Mouse (Mus musculus): ENCODE results near the gene Tyrobp. TPM values are rescaled to one million over a fixed set of nuclear protein-coding genes. Genes with fewer than 3 reads are reported as not detected.

Tyrobp gene
- polyA plus RNA-seq, 1 experiment: not detected

DNA sequence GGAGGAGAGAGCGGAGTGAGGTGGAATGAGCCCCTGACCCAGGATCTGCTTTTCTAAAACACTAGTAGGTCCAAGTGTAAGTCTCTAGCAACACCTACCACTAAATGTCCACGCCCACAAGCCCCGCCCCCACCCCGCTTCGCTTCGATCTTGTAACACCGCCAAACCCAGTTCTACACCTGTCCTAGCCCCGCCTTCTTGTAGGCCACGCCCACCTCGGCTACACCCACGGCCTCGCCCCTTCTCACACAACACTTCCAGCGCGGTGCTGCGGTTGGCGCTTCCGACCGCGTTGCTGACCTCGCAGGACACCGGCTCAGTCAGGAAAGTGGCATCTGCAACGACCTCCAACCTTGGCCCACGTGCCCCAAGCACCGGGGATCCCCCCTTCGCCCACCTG lies 40.2 kb downstream of the Tyrobp start:
- WGBS: 5% methylated on average over 24 of the region's 25 CpGs
- H3K4me3 ChIP-seq (ENCODE audit: insufficient read depth, low read depth, low read length): no peak overlapping the region
- TF ChIP-seq CTCF (IDR thresholded peaks at IDR 0.05; ENCODE audit: insufficient read depth, low read depth, low read length) (no peak), POLR2A (IDR thresholded peaks at IDR 0.05; ENCODE audit: insufficient read depth, low read depth, low read length) (no peak)
- H3K4me1 ChIP-seq (ENCODE audit: control insufficient read depth, insufficient read depth, low read length): peaks cover 36% of the 10 kb centered on the region
- H3K27ac ChIP-seq (ENCODE audit: insufficient read depth, low read depth, low read length): no peak overlapping the region

DNA sequence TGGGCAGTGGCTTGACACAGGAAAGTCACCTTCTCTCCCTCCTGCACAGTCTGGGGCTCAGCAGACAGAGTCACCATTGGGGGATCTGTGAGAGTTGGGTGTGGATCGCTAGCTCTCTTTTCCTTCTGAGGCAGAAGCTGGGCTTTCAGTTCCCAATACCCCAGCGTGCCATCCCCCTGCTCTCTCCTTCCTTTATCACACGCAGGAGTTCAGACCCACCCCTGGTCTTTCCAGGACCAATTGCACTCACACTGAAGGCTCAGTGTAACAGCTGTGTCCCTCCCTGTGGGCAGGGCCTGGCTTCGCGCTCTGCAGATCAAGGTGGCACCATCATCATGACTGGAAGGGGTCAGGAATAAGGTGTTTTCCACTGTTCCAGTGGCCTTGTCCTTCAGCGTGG lies 40.7 kb downstream of the Tyrobp start:
- peaks cover 40% of the 10 kb centered on the region for H3K4me1 ChIP-seq (ENCODE audit: control insufficient read depth, insufficient read depth, low read length)
- WGBS: 33% methylated on average over 6 of the region's 6 CpGs
- H3K27ac ChIP-seq (ENCODE audit: insufficient read depth, low read depth, low read length): no peak overlapping the region
- no peak for TF ChIP-seq CTCF (IDR thresholded peaks at IDR 0.05; ENCODE audit: insufficient read depth, low read depth, low read length)
- no peak for TF ChIP-seq POLR2A (IDR thresholded peaks at IDR 0.05; ENCODE audit: insufficient read depth, low read depth, low read length)
- H3K4me3 ChIP-seq (ENCODE audit: insufficient read depth, low read depth, low read length): no peak overlapping the region

DNA sequence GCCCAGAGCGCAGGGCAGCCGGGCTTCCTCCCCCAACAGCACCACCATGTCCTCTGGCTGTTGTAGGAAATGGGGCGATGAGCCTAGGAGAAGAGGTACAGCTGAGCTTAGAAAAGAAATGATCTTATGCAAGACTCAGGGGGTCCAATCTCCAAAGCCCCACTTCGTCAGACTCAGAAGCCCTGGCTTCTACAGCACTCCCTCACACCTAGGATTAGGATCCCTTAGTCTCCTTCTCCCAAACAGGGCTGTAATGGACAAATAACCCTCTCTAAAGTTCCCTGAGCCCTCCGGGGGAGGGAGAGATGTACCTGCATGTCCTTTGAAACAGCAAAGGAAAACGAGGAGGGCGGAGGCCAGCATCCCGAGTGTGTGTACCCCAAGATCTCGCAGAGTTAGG lies 42.9 kb downstream of the Tyrobp start:
- 3% methylated on average over 9 of the region's 9 CpGs for WGBS
- H3K4me1 ChIP-seq (ENCODE audit: control insufficient read depth, insufficient read depth, low read length): peaks cover 44% of the 10 kb centered on the region
- H3K27ac ChIP-seq (ENCODE audit: insufficient read depth, low read depth, low read length): no peak overlapping the region
- peak overlapping the region; percentile 40 for H3K4me3 ChIP-seq (ENCODE audit: insufficient read depth, low read depth, low read length)
- TF ChIP-seq POLR2A (IDR thresholded peaks at IDR 0.05; ENCODE audit: insufficient read depth, low read depth, low read length) (no peak), CTCF (IDR thresholded peaks at IDR 0.05; ENCODE audit: insufficient read depth, low read depth, low read length) (no peak)

DNA sequence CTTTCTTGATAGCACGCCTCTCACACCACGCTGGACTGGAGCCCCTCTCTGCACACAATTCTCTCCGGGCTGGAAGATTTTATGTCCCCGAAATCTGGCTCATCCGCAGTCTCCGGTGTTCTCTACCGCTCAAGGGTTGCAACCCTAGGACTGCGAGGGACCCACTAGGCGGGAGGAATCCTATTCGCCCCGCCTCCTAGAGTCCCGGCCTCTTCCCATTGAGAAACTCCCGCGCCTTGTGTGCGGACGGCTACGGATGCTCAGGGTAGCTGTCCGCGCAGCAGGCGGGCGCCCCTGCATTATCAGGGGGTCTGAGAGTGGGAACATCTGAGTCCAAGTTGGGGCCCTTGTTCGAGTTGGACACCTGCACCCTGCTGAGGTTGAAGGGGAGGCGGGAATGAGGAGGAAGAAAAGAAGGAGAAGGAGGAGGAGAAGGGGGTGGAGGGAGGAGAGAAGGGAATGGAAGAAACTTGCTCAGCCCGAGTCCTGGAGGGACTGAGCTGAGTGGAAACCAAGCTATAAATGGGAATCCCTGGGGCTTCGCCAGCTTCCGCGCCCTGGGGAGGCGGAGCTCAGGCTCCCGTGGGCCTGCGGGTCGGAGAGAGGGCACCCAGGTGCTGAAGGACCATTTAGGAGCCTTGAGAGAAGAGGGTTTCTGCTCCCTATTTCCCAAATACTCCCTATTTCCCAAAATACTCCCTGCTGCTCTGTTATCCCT lies 43.5 kb downstream of the Tyrobp start:
- no peak overlapping the region; the same call in 1 of the 2 replicates for H3K27ac ChIP-seq (ENCODE audit: insufficient read depth, low read depth, low read length)
- under 1% methylated on average over 31 of the region's 31 CpGs for WGBS
- no peak for TF ChIP-seq CTCF (IDR thresholded peaks at IDR 0.05; ENCODE audit: insufficient read depth, low read depth, low read length)
- TF ChIP-seq POLR2A (IDR thresholded peaks at IDR 0.05; ENCODE audit: insufficient read depth, low read depth, low read length): no peak
- peak overlapping the region; percentile 40 for H3K4me3 ChIP-seq (ENCODE audit: insufficient read depth, low read depth, low read length)
- H3K4me1 ChIP-seq (ENCODE audit: control insufficient read depth, insufficient read depth, low read length): peaks cover 44% of the 10 kb centered on the region

DNA sequence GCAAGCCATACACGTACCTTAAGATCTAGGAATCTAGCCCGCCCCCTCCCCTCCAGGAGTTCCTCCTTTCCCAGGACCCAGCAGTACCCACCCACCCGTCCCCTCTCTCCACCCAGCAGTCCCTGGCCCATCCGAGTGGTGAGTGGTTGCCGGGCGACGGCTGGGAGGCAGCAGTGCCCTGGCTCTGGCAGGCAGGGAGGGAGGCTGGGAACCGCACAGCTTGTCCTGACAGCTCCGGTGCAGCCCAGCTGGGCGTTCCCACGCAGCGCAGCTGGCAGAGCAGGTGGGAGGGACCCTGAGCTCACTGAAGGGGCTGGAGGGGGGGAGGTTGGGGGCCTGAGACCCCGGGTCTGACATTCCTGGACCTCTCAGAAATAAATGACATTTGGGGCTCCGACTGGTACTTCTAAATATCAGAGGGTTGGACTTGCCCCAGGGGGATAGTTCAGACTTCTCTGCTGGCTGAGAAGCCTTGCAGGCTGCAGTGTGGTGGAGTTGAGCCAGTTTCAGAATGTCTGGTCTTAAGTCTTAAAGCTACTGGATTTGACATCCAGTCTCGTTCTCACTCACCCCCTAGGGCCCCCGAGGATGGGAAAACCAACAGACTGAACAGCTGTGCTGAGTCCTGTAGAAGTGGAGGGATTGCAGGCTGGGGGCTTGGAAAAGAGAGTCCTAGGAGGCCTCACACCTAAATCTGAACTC lies 44.2 kb downstream of the Tyrobp start, which contains the start of the genes Kirrel2 and Nphs1:
Gene Kirrel2 (minus strand): TSS at position 62 of the 702 bp plus-strand sequence.
Gene Nphs1 (plus strand): TSS at position 687 of the 702 bp plus-strand sequence.
- 1% methylated on average over 16 of the region's 16 CpGs for WGBS
- Histone ChIP-seq H3K4me3 (ENCODE audit: insufficient read depth, low read depth, low read length) (peak within 1 kb of the TSS; percentile 40), H3K27ac (ENCODE audit: insufficient read depth, low read depth, low read length) (no peak within 1 kb of the TSS; the same call in 1 of the 2 replicates), H3K4me1 (ENCODE audit: control insufficient read depth, insufficient read depth, low read length) (peaks cover 44% of the 10 kb centered on the region)
- TF ChIP-seq CTCF (IDR thresholded peaks at IDR 0.05; ENCODE audit: insufficient read depth, low read depth, low read length): no peak
- no peak for TF ChIP-seq POLR2A (IDR thresholded peaks at IDR 0.05; ENCODE audit: insufficient read depth, low read depth, low read length)

DNA sequence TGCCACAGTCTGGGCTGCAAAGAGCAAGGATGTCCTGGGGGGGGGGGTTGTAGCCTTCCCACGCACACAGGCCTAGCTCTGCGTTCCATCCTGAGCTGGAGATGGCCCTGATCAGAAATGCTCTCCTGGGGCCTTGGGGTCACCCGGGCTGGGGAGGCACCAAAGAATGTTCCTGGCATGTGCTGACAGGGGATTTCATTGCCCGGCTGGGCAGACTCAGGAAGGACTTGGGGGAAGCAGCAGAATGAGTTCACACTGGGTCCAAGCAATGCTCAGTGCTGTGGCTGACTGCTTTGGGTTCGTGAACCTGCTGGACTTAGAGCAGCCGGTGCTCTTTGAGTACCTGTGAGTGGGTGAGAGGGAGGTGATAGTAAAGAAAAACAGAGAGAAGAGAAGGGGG lies 45.9 kb downstream of the Tyrobp start:
- Histone ChIP-seq H3K4me3 (ENCODE audit: insufficient read depth, low read depth, low read length) (no peak overlapping the region), H3K4me1 (ENCODE audit: control insufficient read depth, insufficient read depth, low read length) (peaks cover 34% of the 10 kb centered on the region), H3K27ac (ENCODE audit: insufficient read depth, low read depth, low read length) (no peak overlapping the region)
- TF ChIP-seq CTCF (IDR thresholded peaks at IDR 0.05; ENCODE audit: insufficient read depth, low read depth, low read length) (no peak), POLR2A (IDR thresholded peaks at IDR 0.05; ENCODE audit: insufficient read depth, low read depth, low read length) (no peak)
- 56% methylated on average over 6 of the region's 6 CpGs for WGBS

DNA sequence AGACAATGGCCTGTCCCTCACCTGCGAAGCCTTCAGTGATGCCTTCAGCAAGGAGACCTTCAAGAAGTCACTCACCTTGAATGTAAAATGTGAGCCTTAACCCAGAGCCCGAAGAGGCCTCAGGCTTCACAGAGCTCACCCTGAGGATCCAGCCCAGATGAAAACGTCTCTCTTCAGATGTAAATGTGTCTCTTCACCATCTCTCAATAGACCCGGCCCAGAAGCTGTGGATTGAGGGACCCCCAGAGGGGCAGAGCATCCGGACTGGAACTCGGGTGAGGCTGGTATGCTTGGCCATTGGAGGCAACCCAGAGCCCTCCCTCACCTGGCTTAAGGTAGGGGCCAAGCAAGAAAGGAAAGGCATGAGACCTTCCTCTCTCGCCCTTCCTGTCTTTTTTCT lies 50.0 kb downstream of the Tyrobp start:
- WGBS: 56% methylated on average over 7 of the region's 7 CpGs
- TF ChIP-seq CTCF (IDR thresholded peaks at IDR 0.05; ENCODE audit: insufficient read depth, low read depth, low read length) (no peak), POLR2A (IDR thresholded peaks at IDR 0.05; ENCODE audit: insufficient read depth, low read depth, low read length) (no peak)
- Histone ChIP-seq H3K4me1 (ENCODE audit: control insufficient read depth, insufficient read depth, low read length) (peaks cover 14% of the 10 kb centered on the region), H3K4me3 (ENCODE audit: insufficient read depth, low read depth, low read length) (no peak overlapping the region), H3K27ac (ENCODE audit: insufficient read depth, low read depth, low read length) (no peak overlapping the region)

DNA sequence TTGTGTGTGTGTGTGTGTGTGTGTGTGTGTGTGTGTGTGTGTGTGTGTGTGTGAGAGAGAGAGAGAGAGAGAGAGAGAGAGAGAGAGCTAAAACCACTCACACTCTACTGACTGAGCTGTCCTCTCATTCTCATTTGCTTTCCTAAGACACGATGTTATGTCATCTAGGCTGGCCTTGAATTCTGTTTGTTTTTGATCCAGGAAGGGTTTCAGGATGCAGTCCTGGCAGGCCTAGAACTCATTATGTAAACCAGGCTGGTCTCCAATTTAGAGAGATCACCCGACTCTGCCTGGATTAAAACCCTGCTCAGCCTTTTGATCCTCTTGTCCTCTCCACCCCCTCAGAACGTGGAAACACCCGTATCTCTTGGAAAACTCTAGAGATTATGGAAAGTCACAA lies 50.4 kb downstream of the Tyrobp start:
- no peak for TF ChIP-seq POLR2A (IDR thresholded peaks at IDR 0.05; ENCODE audit: insufficient read depth, low read depth, low read length)
- TF ChIP-seq CTCF (IDR thresholded peaks at IDR 0.05; ENCODE audit: insufficient read depth, low read depth, low read length): no peak
- Histone ChIP-seq H3K4me1 (ENCODE audit: control insufficient read depth, insufficient read depth, low read length) (peaks cover 10% of the 10 kb centered on the region), H3K4me3 (ENCODE audit: insufficient read depth, low read depth, low read length) (no peak overlapping the region), H3K27ac (ENCODE audit: insufficient read depth, low read depth, low read length) (no peak overlapping the region)
- 57% methylated on average over 4 of the region's 4 CpGs for WGBS

DNA sequence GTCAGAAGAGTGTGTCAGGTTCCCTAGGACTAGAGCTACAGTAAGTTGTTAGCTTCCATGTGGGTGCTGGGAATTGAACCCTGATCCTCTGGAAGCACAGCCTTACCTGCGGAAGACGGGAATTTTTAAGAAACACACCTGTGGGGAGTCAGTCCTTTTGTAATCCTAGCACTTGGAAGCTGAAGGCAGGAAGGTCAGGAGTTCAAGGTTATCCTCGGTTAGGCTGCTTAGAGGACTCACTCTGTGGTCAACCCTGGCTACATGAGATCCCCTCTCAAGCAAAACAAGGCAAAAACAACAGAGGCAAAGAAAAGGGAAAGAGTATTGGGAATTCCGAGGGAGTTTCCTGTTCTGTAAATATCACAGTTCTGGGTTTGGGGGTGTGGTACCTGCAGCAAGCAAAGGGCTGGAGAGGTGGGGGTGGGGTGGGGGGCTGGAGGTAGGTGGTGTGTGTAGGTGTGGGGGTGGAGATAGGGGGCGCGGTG lies 51.3 kb downstream of the Tyrobp start:
- H3K4me1 ChIP-seq (ENCODE audit: control insufficient read depth, insufficient read depth, low read length): peaks cover 4% of the 10 kb centered on the region
- H3K4me3 ChIP-seq (ENCODE audit: insufficient read depth, low read depth, low read length): no peak overlapping the region
- WGBS: 32% methylated on average over 6 of the region's 6 CpGs
- TF ChIP-seq CTCF (IDR thresholded peaks at IDR 0.05; ENCODE audit: insufficient read depth, low read depth, low read length): no peak
- H3K27ac ChIP-seq (ENCODE audit: insufficient read depth, low read depth, low read length): no peak overlapping the region

Other genes with a start within 250 kb of the Tyrobp start
- gene Zfp146, start 244.0 kb upstream of the Tyrobp start, polyA plus RNA-seq (2012; ENCODE audit: insufficient read depth, insufficient read length, low replicate concordance, missing spikeins): not detected in 2 replicates
- gene Cox7a1, start 229.6 kb upstream of the Tyrobp start, polyA plus RNA-seq (2012; ENCODE audit: insufficient read depth, insufficient read length, low replicate concordance, missing spikeins): not detected in 2 replicates
- gene Capns1, start 214.9 kb upstream of the Tyrobp start, polyA plus RNA-seq (2012; ENCODE audit: insufficient read depth, insufficient read length, low replicate concordance, missing spikeins): 469 TPM in 1 of 2 replicates, not detected in the other
- gene Polr2i, start 181.8 kb upstream of the Tyrobp start, polyA plus RNA-seq (2012; ENCODE audit: insufficient read depth, insufficient read length, low replicate concordance, missing spikeins): not detected in 2 replicates
- gene Tbcb, start 181.5 kb upstream of the Tyrobp start, polyA plus RNA-seq (2012; ENCODE audit: insufficient read depth, insufficient read length, low replicate concordance, missing spikeins): not detected in 2 replicates
- gene Ovol3, start 178.0 kb upstream of the Tyrobp start, polyA plus RNA-seq (2012; ENCODE audit: insufficient read depth, insufficient read length, low replicate concordance, missing spikeins): not detected in 2 replicates
- not detected in 2 replicates for gene Thap8, start 133.7 kb upstream of the Tyrobp start, polyA plus RNA-seq (2012; ENCODE audit: insufficient read depth, insufficient read length, low replicate concordance, missing spikeins)
- not detected in 2 replicates for gene Wdr62, start 133.3 kb upstream of the Tyrobp start, polyA plus RNA-seq (2012; ENCODE audit: insufficient read depth, insufficient read length, low replicate concordance, missing spikeins)
- 737 TPM in 1 of 2 replicates, not detected in the other for gene Clip3, start 122.0 kb upstream of the Tyrobp start, polyA plus RNA-seq (2012; ENCODE audit: insufficient read depth, insufficient read length, low replicate concordance, missing spikeins)
- not detected in 2 replicates for gene Alkbh6, start 105.0 kb upstream of the Tyrobp start, polyA plus RNA-seq (2012; ENCODE audit: insufficient read depth, insufficient read length, low replicate concordance, missing spikeins)
- not detected in 2 replicates for gene Syne4, start 99.0 kb upstream of the Tyrobp start, polyA plus RNA-seq (2012; ENCODE audit: insufficient read depth, insufficient read length, low replicate concordance, missing spikeins)
- gene E130208F15Rik, start 92.0 kb upstream of the Tyrobp start, polyA plus RNA-seq (2012; ENCODE audit: insufficient read depth, insufficient read length, low replicate concordance, missing spikeins): not detected in 2 replicates
- gene Sdhaf1, start 89.9 kb upstream of the Tyrobp start, polyA plus RNA-seq (2012; ENCODE audit: insufficient read depth, insufficient read length, low replicate concordance, missing spikeins): not detected in 2 replicates
- gene Lrfn3, start 51.0 kb upstream of the Tyrobp start, polyA plus RNA-seq (2012; ENCODE audit: insufficient read depth, insufficient read length, low replicate concordance, missing spikeins): not detected in 2 replicates
- gene Hcst, start 6.1 kb downstream of the Tyrobp start, polyA plus RNA-seq (2012; ENCODE audit: insufficient read depth, insufficient read length, low replicate concordance, missing spikeins): not detected in 2 replicates
- not detected in 2 replicates for gene Nfkbid, start 8.0 kb downstream of the Tyrobp start, polyA plus RNA-seq (2012; ENCODE audit: insufficient read depth, insufficient read length, low replicate concordance, missing spikeins)
- 174 TPM in 1 of 2 replicates, not detected in the other for gene Aplp1, start 31.8 kb downstream of the Tyrobp start, polyA plus RNA-seq (2012; ENCODE audit: insufficient read depth, insufficient read length, low replicate concordance, missing spikeins)
- gene Kirrel2, start 43.9 kb downstream of the Tyrobp start, polyA plus RNA-seq (2012; ENCODE audit: insufficient read depth, insufficient read length, low replicate concordance, missing spikeins): not detected in 2 replicates
- not detected in 2 replicates for gene Nphs1, start 44.6 kb downstream of the Tyrobp start, polyA plus RNA-seq (2012; ENCODE audit: insufficient read depth, insufficient read length, low replicate concordance, missing spikeins)
- not detected in 2 replicates for gene Prodh2, start 79.9 kb downstream of the Tyrobp start, polyA plus RNA-seq (2012; ENCODE audit: insufficient read depth, insufficient read length, low replicate concordance, missing spikeins)
- not detected in 2 replicates for gene Arhgap33, start 121.3 kb downstream of the Tyrobp start, polyA plus RNA-seq (2012; ENCODE audit: insufficient read depth, insufficient read length, low replicate concordance, missing spikeins)
- not detected in 2 replicates for gene Hspb6, start 138.4 kb downstream of the Tyrobp start, polyA plus RNA-seq (2012; ENCODE audit: insufficient read depth, insufficient read length, low replicate concordance, missing spikeins)
- gene Proser3, start 138.5 kb downstream of the Tyrobp start, polyA plus RNA-seq (2012; ENCODE audit: insufficient read depth, insufficient read length, low replicate concordance, missing spikeins): not detected in 2 replicates
- gene Lin37, start 146.1 kb downstream of the Tyrobp start, polyA plus RNA-seq (2012; ENCODE audit: insufficient read depth, insufficient read length, low replicate concordance, missing spikeins): not detected in 2 replicates
- gene U2af1l4, start 149.5 kb downstream of the Tyrobp start, polyA plus RNA-seq (2012; ENCODE audit: insufficient read depth, insufficient read length, low replicate concordance, missing spikeins): not detected in 2 replicates
- gene Gm49396, start 149.6 kb downstream of the Tyrobp start, polyA plus RNA-seq (2012; ENCODE audit: insufficient read depth, insufficient read length, low replicate concordance, missing spikeins): not detected in 2 replicates
- not detected in 2 replicates for gene Psenen, start 149.9 kb downstream of the Tyrobp start, polyA plus RNA-seq (2012; ENCODE audit: insufficient read depth, insufficient read length, low replicate concordance, missing spikeins)
- gene Igflr1, start 151.7 kb downstream of the Tyrobp start, polyA plus RNA-seq (2012; ENCODE audit: insufficient read depth, insufficient read length, low replicate concordance, missing spikeins): not detected in 2 replicates
- gene Kmt2b, start 175.0 kb downstream of the Tyrobp start, polyA plus RNA-seq (2012; ENCODE audit: insufficient read depth, insufficient read length, low replicate concordance, missing spikeins): 696 TPM in 1 of 2 replicates, not detected in the other
- not detected in 2 replicates for gene Zbtb32, start 185.1 kb downstream of the Tyrobp start, polyA plus RNA-seq (2012; ENCODE audit: insufficient read depth, insufficient read length, low replicate concordance, missing spikeins)
- not detected in 2 replicates for gene Upk1a, start 199.1 kb downstream of the Tyrobp start, polyA plus RNA-seq (2012; ENCODE audit: insufficient read depth, insufficient read length, low replicate concordance, missing spikeins)
- gene Cox6b1, start 212.4 kb downstream of the Tyrobp start, polyA plus RNA-seq (2012; ENCODE audit: insufficient read depth, insufficient read length, low replicate concordance, missing spikeins): 1,523 TPM in 1 of 2 replicates, not detected in the other
- gene Etv2, start 222.1 kb downstream of the Tyrobp start, polyA plus RNA-seq (2012; ENCODE audit: insufficient read depth, insufficient read length, low replicate concordance, missing spikeins): not detected in 2 replicates
- not detected in 2 replicates for gene Rbm42, start 236.6 kb downstream of the Tyrobp start, polyA plus RNA-seq (2012; ENCODE audit: insufficient read depth, insufficient read length, low replicate concordance, missing spikeins)